Mouse (Mus musculus) kidney, adult 18-20 months (tissue): ENCODE results near the gene Abcg1.

Source experiments
- DNase-seq: peaks from one replicate; pipeline ENCODE4 v3.0.0; 2021

The Abcg1 gene

GRCm38 (mm10) chr17:31133776-31134175 lies 76.3 kb downstream of the Abcg1 start:
- no peak for DNase-seq

- no peak for DNase-seq
Measured at GRCm38 (mm10) chr17:31134913-31135312, 77.4 kb downstream of the Abcg1 start.

- DNase-seq = no peak
Measured at GRCm38 (mm10) chr17:31136291-31136690, 78.8 kb downstream of the Abcg1 start.

- no peak for DNase-seq
Measured at GRCm38 (mm10) chr17:31136821-31137220, 79.3 kb downstream of the Abcg1 start.

GRCm38 (mm10) chr17:31138398-31138797 lies 80.9 kb downstream of the Abcg1 start:
- peak; percentile 58 for DNase-seq

GRCm38 (mm10) chr17:31142116-31142515 lies 84.6 kb downstream of the Abcg1 start:
- no peak for DNase-seq

- no peak for DNase-seq
Measured at GRCm38 (mm10) chr17:31144040-31145037, 86.9 kb downstream of the Abcg1 start, which contains the start of gene Tff2. TSS of gene Tff2 (minus strand) at chr17:31144282.

- DNase-seq = no peak
Measured at GRCm38 (mm10) chr17:31145998-31146397, 88.5 kb downstream of the Abcg1 start.

- DNase-seq = peak; percentile 64
Measured at GRCm38 (mm10) chr17:31152512-31152911, 95.0 kb downstream of the Abcg1 start.

GRCm38 (mm10) chr17:31152966-31153499 lies 95.6 kb downstream of the Abcg1 start:
- DNase-seq = no peak

- DNase-seq = peak; percentile 12
Measured at GRCm38 (mm10) chr17:31153785-31154184, 96.3 kb downstream of the Abcg1 start.

- DNase-seq = no peak
Measured at GRCm38 (mm10) chr17:31157921-31158320, 100.4 kb downstream of the Abcg1 start.

- DNase-seq = peak; percentile 17
Measured at GRCm38 (mm10) chr17:31160291-31160690, 102.8 kb downstream of the Abcg1 start.

GRCm38 (mm10) chr17:31162607-31163006 lies 105.1 kb downstream of the Abcg1 start:
- DNase-seq = no peak

GRCm38 (mm10) chr17:31163821-31164220 lies 106.3 kb downstream of the Abcg1 start:
- DNase-seq = no peak

- no peak for DNase-seq
Measured at GRCm38 (mm10) chr17:31165127-31165526, 107.7 kb downstream of the Abcg1 start, which contains the start of gene Tff1. TSS of gene Tff1 (minus strand) at chr17:31165277.
